10 mouse cellular contexts compared by ENCODE assay signal in the genomic region with DNA sequence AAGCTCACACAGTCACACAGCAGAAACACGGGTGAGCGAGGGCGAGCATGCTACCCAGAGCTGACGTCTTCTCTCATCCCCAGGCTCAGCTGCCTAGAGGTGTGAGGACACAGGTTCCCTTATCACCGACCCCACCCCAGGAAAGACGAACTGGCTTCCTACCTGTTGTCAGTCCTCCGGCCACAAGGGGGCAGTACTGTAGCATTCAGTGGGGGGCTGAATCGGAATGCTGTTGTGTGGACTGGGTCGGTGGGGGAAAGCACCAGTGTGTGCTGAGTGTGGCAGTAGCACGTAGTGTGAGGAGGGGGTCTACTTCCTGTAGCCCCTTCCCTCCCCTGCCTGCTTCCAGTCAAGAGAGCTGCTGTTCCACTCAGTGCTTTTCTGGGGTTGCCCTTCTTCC. TPM values are rescaled to one million over a fixed set of nuclear protein-coding genes. Genes with fewer than 3 reads are reported as not detected.
DNase-seq lines count a peak whose midpoint lies in the region; TF ChIP-seq lines count a peak whose summit lies in the region.
"Had no signal": no experiment of that assay in that cellular context is flagged by ENCODE, and none has a peak within 500 bp of the region (broad histone marks: within the 10 kb centered on the region; RNA-seq: fewer than 3 reads in every experiment).

No protein-coding gene starts in this region.

- no peak overlapping the region for H3K4me3 ChIP-seq in ES-E14 (ENCODE audit: insufficient read depth in 1 of 2, low read depth in 1 of 2, low read length in 2 of 2, poor library complexity in 1 of 2, severe bottlenecking in 1 of 2)
- no peak overlapping the region for H3K4me3 ChIP-seq in testis, adult 2 months (ENCODE audit: control insufficient read depth, low read depth, low read length)
- H3K4me3 ChIP-seq: heart, embryonic 13.5 days; myocyte had no signal

- DNase-seq in left cerebral cortex, adult 18-20 months (ENCODE audit: low spot score in 2 of 2), result peak; percentile 33 to 59
- DNase-seq in left cerebral cortex, postnatal 36 days (ENCODE audit: low spot score in 2 of 2), result no peak
- DNase-seq in ES-E14 (ENCODE audit: low read depth, low spot score), result peak; percentile 58
- DNase-seq in adrenal gland, postnatal 25 days, result peak; percentile 68
- peak; percentile 36 to 58 for DNase-seq in gastrocnemius, postnatal 4 days (ENCODE audit: low spot score in 2 of 2)
- peak; percentile 75 for DNase-seq in lung, postnatal 14 days
- no peak for DNase-seq in frontal cortex, postnatal 25 days (ENCODE audit: low spot score in 2 of 2)

- TF ChIP-seq CTCF in testis, adult 2 months (IDR thresholded peaks at IDR 0.05; ENCODE audit: control insufficient read depth, insufficient read depth, insufficient replicate concordance, low read depth, low read length), result peak; percentile 94

- intact Hi-C loops in left cerebral cortex, postnatal 36 days (cut with DNase I), result no loop called here

- no peak overlapping the region for H3K9ac ChIP-seq in ES-E14 (ENCODE audit: insufficient read depth, low read depth, low read length, poor library complexity, severe bottlenecking)
- H3K9ac ChIP-seq: heart, embryonic 13.5 days had no signal

- TF ChIP-seq POLR2A in testis, adult 2 months (IDR thresholded peaks at IDR 0.05; ENCODE audit: control insufficient read depth, low read depth, low read length), result no peak

- no peaks in the 10 kb centered on the region for H3K27me3 ChIP-seq in testis, adult 2 months (ENCODE audit: control insufficient read depth, insufficient read depth, low read length)

- no peaks in the 10 kb centered on the region for H3K36me3 ChIP-seq in ES-E14 (ENCODE audit: control insufficient read depth, insufficient read depth, low read length, poor library complexity, severe bottlenecking)
- H3K36me3 ChIP-seq in testis, adult 2 months (ENCODE audit: control insufficient read depth, insufficient read depth, low read length), result no peaks in the 10 kb centered on the region
- H3K36me3 ChIP-seq: heart, embryonic 13.5 days had no signal

- H3K4me1 ChIP-seq in ES-E14 (ENCODE audit: control insufficient read depth in 2 of 2, insufficient read depth in 2 of 2, low read length in 2 of 2, poor library complexity in 1 of 2), result peaks cover 0 to 2% of the 10 kb centered on the region in 2 experiments; a peak in 1 of 4 replicates
- no peaks in the 10 kb centered on the region for H3K4me1 ChIP-seq in testis, adult 2 months (ENCODE audit: control insufficient read depth, insufficient read depth, low read length)

- H3K9me3 ChIP-seq in ES-E14 (ENCODE audit: control insufficient read depth, insufficient read depth, low read depth, low read length), result no peaks in the 10 kb centered on the region
- H3K9me3 ChIP-seq: heart, embryonic 13.5 days had no signal

- in situ Hi-C loops in ES-E14 (cut with MboI; ENCODE audit: low sequenced_read_pairs in 2 of 2, unreplicated experiment in 2 of 2), result no loop called here

- H3K27ac ChIP-seq in ES-E14 (ENCODE audit: insufficient read depth, low read depth, low read length, poor library complexity, severe bottlenecking), result no peak overlapping the region
- H3K27ac ChIP-seq in testis, adult 2 months (ENCODE audit: control insufficient read depth, insufficient read depth, low read depth, low read length), result no peak overlapping the region
- H3K27ac ChIP-seq: heart, embryonic 13.5 days had no signal

TF ChIP-seq in ES-E14, 5 proteins besides CTCF, POLR2A, EP300 and RAD21:
- TF ChIP-seq HCFC1 (IDR thresholded peaks at IDR 0.05; ENCODE audit: borderline replicate concordance, insufficient read depth, low read length) (no peak), ZC3H11A (IDR thresholded peaks at IDR 0.05; ENCODE audit: borderline replicate concordance, low read depth, low read length) (0 out of 2 replicates have a peak, but pooled peaks have one; percentile 1)

RNA-seq across cellular contexts. Expression of gene Fam163b, which starts 16.3 kb away (rescaled TPM):
- total RNA-seq in left cerebral cortex, adult 18-20 months (2021), result 100 to 1,000 TPM in 1 of 2 experiments, 10 to 100 TPM in 1; 98.9 to 107 TPM
- 100 to 1,000 TPM; 112 to 122 TPM for total RNA-seq in left cerebral cortex, postnatal 36 days (2021)
- total RNA-seq in ES-E14 (2012; rRNA removed), result 0.42 TPM in 1 of 2 replicates, not detected in the other
- 1.6 and 2.3 TPM in 2 replicates for total RNA-seq in adrenal gland, postnatal 25 days (2021)
- total RNA-seq in gastrocnemius, postnatal 4 days (2021), result under 1 TPM; 0.29 to 0.39 TPM
- polyA plus RNA-seq in testis, adult 2 months (2012; rRNA removed), result 0.54 and 0.66 TPM in 2 replicates

RNA-seq across cellular contexts. Expression of gene Dbh, which starts 39.1 kb away (rescaled TPM):
- under 1 TPM; 0.23 to 0.26 TPM for total RNA-seq in left cerebral cortex, adult 18-20 months (2021)
- total RNA-seq in left cerebral cortex, postnatal 36 days (2021), result under 1 TPM; 0.41 to 0.44 TPM
- total RNA-seq in ES-E14 (2012; rRNA removed), result not detected in 2 replicates
- total RNA-seq in adrenal gland, postnatal 25 days (2021), result 324 and 373 TPM in 2 replicates
- under 1 TPM; 0.20 to 0.36 TPM for total RNA-seq in gastrocnemius, postnatal 4 days (2021)
- 0.15 and 0.18 TPM in 2 replicates for polyA plus RNA-seq in testis, adult 2 months (2012; rRNA removed)

RNA-seq across cellular contexts. Expression of gene Adamtsl2, which starts 46.8 kb away (rescaled TPM):
- 10 to 100 TPM; 15.5 to 21.8 TPM for total RNA-seq in left cerebral cortex, adult 18-20 months (2021)
- 10 to 100 TPM; 22.0 to 22.2 TPM for total RNA-seq in left cerebral cortex, postnatal 36 days (2021)
- total RNA-seq in ES-E14 (2012; rRNA removed), result 0.36 TPM in 1 of 2 replicates, not detected in the other
- 17.4 and 17.9 TPM in 2 replicates for total RNA-seq in adrenal gland, postnatal 25 days (2021)
- 1 to 10 TPM; 2.5 to 4.6 TPM for total RNA-seq in gastrocnemius, postnatal 4 days (2021)
- polyA plus RNA-seq in testis, adult 2 months (2012; rRNA removed), result 2.5 and 3.1 TPM in 2 replicates

RNA-seq across cellular contexts. Expression of gene Mymk, which starts 54.0 kb away (rescaled TPM):
- total RNA-seq in left cerebral cortex, adult 18-20 months (2021), result under 1 TPM; 0.52 to 1.00 TPM
- total RNA-seq in left cerebral cortex, postnatal 36 days (2021), result under 1 TPM in 1 of 2 experiments, not detected in 1; 0.44 TPM
- not detected in 2 replicates for total RNA-seq in ES-E14 (2012; rRNA removed)
- not detected in 2 replicates for total RNA-seq in adrenal gland, postnatal 25 days (2021)
- total RNA-seq in gastrocnemius, postnatal 4 days (2021), result 100 to 1,000 TPM; 111 to 118 TPM
- not detected in 2 replicates for polyA plus RNA-seq in testis, adult 2 months (2012; rRNA removed)

Comparison
In these comparisons a context has a peak if more than half of its experiments do, and no peak if none do; other contexts are left out.
1. DNase-seq: peak in left cerebral cortex, adult 18-20 months (2 of 2), ES-E14 (single experiment), adrenal gland, postnatal 25 days (single experiment), gastrocnemius, postnatal 4 days (2 of 2) and lung, postnatal 14 days (single experiment); none in left cerebral cortex, postnatal 36 days (0 of 2) and frontal cortex, postnatal 25 days (0 of 2).
2. RNA of gene Fam163b, which starts 16.3 kb away (total RNA-seq): 112 to 122 TPM in left cerebral cortex, postnatal 36 days and 98.9 to 107 TPM in left cerebral cortex, adult 18-20 months; 1.6 to 2.3 TPM in adrenal gland, postnatal 25 days, 0.29 to 0.39 TPM in gastrocnemius, postnatal 4 days and 0.42 TPM in ES-E14; every median in the first group is over 10 times any median in the second.
3. RNA of gene Dbh, which starts 39.1 kb away (total RNA-seq): 324 to 373 TPM in adrenal gland, postnatal 25 days; 0.41 to 0.44 TPM in left cerebral cortex, postnatal 36 days, 0.20 to 0.36 TPM in gastrocnemius, postnatal 4 days, 0.23 to 0.26 TPM in left cerebral cortex, adult 18-20 months and not detected in ES-E14; every median in the first group is over 100 times any median in the second.